Mouse (Mus musculus): ENCODE data around the gene Nbea. TPM values are rescaled to one million over a fixed set of nuclear protein-coding genes. Genes with fewer than 3 reads are reported as not detected.

The Nbea gene
- total and polyA plus RNA-seq, 3 experiments, result 0.04 to 0.27 TPM; not detected in 1

DNA sequence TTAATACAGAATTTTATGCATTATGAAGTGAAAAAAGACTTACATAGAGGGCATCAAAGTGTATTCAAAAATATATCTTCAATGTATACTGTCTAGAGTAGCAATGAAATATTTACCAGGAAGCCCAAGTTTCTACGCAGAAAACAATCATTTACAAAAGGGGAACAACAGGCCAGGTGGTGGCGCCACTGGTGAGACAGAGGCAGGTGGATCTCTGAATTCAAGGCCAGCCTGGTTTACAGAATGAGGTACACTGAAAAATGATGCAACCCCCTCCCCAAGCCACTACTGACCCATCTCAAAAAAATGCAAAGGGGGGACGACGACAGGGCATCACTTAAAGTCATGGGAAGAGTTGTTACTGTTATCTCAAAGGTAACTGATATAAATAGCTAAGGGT is 430.9 kb downstream of the Nbea start:
- no peak overlapping the region for H3K4me3 ChIP-seq (ENCODE audit: control insufficient read depth in 1 of 2, insufficient read depth in 1 of 2, low read depth in 2 of 2, low read length in 2 of 2)
- no peaks in the 10 kb centered on the region for H3K27me3 ChIP-seq (ENCODE audit: control insufficient read depth in 1 of 2, insufficient read depth in 2 of 2, low read length in 2 of 2)
- TF ChIP-seq CTCF (IDR thresholded peaks at IDR 0.05 in 2 of 3, conservative IDR thresholded peaks at IDR 0.05 in 1 of 3; ENCODE audit: control insufficient read depth in 1 of 3, insufficient read depth in 1 of 3, low read depth in 2 of 3, low read length in 3 of 3, poor library complexity in 1 of 3, severe bottlenecking in 1 of 3) (0 out of 6 replicates have a peak, but pooled peaks of 2 of the 3 experiments have one; percentile 4 to 11), JUND (IDR thresholded peaks at IDR 0.05; ENCODE audit: low read depth, low read length) (no peak), SMC3 (IDR thresholded peaks at IDR 0.05; ENCODE audit: low read depth, low read length) (peak; percentile 18; the same call in 1 of the 2 replicates)
- H3K79me2 ChIP-seq (ENCODE audit: control insufficient read depth, insufficient read depth, low read length, poor library complexity), result no peaks in the 10 kb centered on the region
- H3K9me3 ChIP-seq (replicated peaks; ENCODE audit: insufficient read depth, low read length), result no peaks in the 10 kb centered on the region
- no peak overlapping the region for H3K9ac ChIP-seq (ENCODE audit: control insufficient read depth, low read depth, low read length, poor library complexity, severe bottlenecking)
- H3K36me3 ChIP-seq (ENCODE audit: control insufficient read depth in 1 of 2, insufficient read depth in 2 of 2, low read length in 2 of 2), result no peaks in the 10 kb centered on the region
- no peak overlapping the region for H3K27ac ChIP-seq (ENCODE audit: control insufficient read depth, low read depth, low read length)
- no peak for DNase-seq (ENCODE audit: low read depth, low spot score)
- no peaks in the 10 kb centered on the region for H3K4me1 ChIP-seq (ENCODE audit: control insufficient read depth in 1 of 2, insufficient read depth in 2 of 2, low read length in 2 of 2)

DNA sequence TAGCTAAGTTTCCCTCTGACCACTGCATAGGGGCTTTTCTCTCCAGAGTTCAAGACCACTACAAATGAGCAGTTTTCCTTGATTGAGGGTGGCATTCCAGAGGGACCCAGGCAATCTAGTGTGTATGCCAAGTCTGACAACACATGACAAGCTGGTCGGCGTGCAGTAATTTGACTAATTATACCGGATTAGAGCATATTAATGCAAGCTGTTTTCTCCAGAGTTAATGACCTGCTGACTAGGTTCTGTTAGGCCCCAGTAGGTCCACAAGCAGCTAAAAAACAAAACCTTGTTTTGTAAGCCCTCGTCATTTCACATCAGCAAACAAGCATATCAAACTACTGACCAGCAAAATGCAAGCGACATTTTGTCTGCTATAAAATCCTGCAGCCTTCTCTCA is 432.1 kb downstream of the Nbea start:
- Histone ChIP-seq H3K27me3 (ENCODE audit: control insufficient read depth in 1 of 2, insufficient read depth in 2 of 2, low read length in 2 of 2) (no peaks in the 10 kb centered on the region), H3K4me3 (ENCODE audit: control insufficient read depth in 1 of 2, insufficient read depth in 1 of 2, low read depth in 2 of 2, low read length in 2 of 2) (no peak overlapping the region), H3K9me3 (replicated peaks; ENCODE audit: insufficient read depth, low read length) (no peaks in the 10 kb centered on the region), H3K4me1 (ENCODE audit: control insufficient read depth in 1 of 2, insufficient read depth in 2 of 2, low read length in 2 of 2) (no peaks in the 10 kb centered on the region), H3K27ac (ENCODE audit: control insufficient read depth, low read depth, low read length) (no peak overlapping the region), H3K9ac (ENCODE audit: control insufficient read depth, low read depth, low read length, poor library complexity, severe bottlenecking) (no peak overlapping the region), H3K79me2 (ENCODE audit: control insufficient read depth, insufficient read depth, low read length, poor library complexity) (no peaks in the 10 kb centered on the region), H3K36me3 (ENCODE audit: control insufficient read depth in 1 of 2, insufficient read depth in 2 of 2, low read length in 2 of 2) (no peaks in the 10 kb centered on the region)
- TF ChIP-seq SIN3A (IDR thresholded peaks at IDR 0.05; ENCODE audit: low read length) (no peak), SMC3 (IDR thresholded peaks at IDR 0.05; ENCODE audit: low read depth, low read length) (no peak), JUND (IDR thresholded peaks at IDR 0.05; ENCODE audit: low read depth, low read length) (no peak), MYC (IDR thresholded peaks at IDR 0.05; ENCODE audit: low read depth, low read length) (no peak), TAL1 (IDR thresholded peaks at IDR 0.05; ENCODE audit: low read length) (no peak), E2F4 (IDR thresholded peaks at IDR 0.05; ENCODE audit: borderline replicate concordance, low read depth, low read length) (no peak), ZNF384 (IDR thresholded peaks at IDR 0.05; ENCODE audit: low read depth, low read length) (no peak), GATA1 (IDR thresholded peaks at IDR 0.05; ENCODE audit: low read depth, low read length) (no peak), MEF2A (IDR thresholded peaks at IDR 0.05; ENCODE audit: extremely low read depth, insufficient replicate concordance, low read depth, low read length, poor library complexity, severe bottlenecking) (no peak), HCFC1 (IDR thresholded peaks at IDR 0.05; ENCODE audit: low read depth, low read length) (no peak), RCOR1 (IDR thresholded peaks at IDR 0.05; ENCODE audit: low read depth, low read length) (no peak), NELFE (IDR thresholded peaks at IDR 0.05; ENCODE audit: low read depth, low read length) (no peak), ETS1 (IDR thresholded peaks at IDR 0.05; ENCODE audit: low read depth, low read length) (no peak), RAD21 (IDR thresholded peaks at IDR 0.05; ENCODE audit: low read depth, low read length) (no peak), MAZ (IDR thresholded peaks at IDR 0.05; ENCODE audit: low read depth, low read length) (no peak), POLR2AphosphoS2 (IDR thresholded peaks at IDR 0.05; ENCODE audit: low read length) (no peak), POLR2AphosphoS5 (IDR thresholded peaks at IDR 0.05; ENCODE audit: borderline replicate concordance, low read depth, low read length) (no peak)
- DNase-seq (ENCODE audit: low read depth, low spot score), result no peak
